Mouse (Mus musculus): ENCODE measurements at regions not wholly inside any gene's neighbourhood (a gene's known extent, or its start where the extent isn't known, plus 50 kb on each side); places are given as distances from the start of the nearest gene placed in this dataset.
A peak's percentile ranks its signal among the peaks of the same experiment; 100 is the strongest.

GRCm38 (mm10) chr8:35196189-35196588 lies 569.4 kb upstream of the Gm19410 start:
- Histone ChIP-seq H3K4me3 (ENCODE audit: extremely low read depth, insufficient read depth, insufficient read length) (no peak overlapping the region), H3K27me3 (ENCODE audit: control insufficient read depth, insufficient read depth, low read length) (no peaks in the 10 kb centered on the region), H3K27ac (ENCODE audit: insufficient read depth, low read length) (no peak overlapping the region), H3K36me3 (ENCODE audit: control insufficient read depth, insufficient read depth, low read length) (no peaks in the 10 kb centered on the region), H3K4me1 (ENCODE audit: control insufficient read depth, insufficient read depth, insufficient read length) (no peaks in the 10 kb centered on the region)
- no peak for DNase-seq (ENCODE audit: low read depth in 1 of 2, low spot score in 2 of 2)
- TF ChIP-seq CTCF (IDR thresholded peaks at IDR 0.05; ENCODE audit: extremely low read depth, insufficient read depth, insufficient read length, insufficient replicate concordance) (no peak), POLR2A (IDR thresholded peaks at IDR 0.05; ENCODE audit: low read depth, low read length) (no peak)
- WGBS: 36% methylated on average over 4 of the region's 4 CpGs

- no peak overlapping the region for H3K27ac ChIP-seq (ENCODE audit: insufficient read depth, low read length)
- WGBS: 77% methylated on average over 2 of the region's 2 CpGs
- no peaks in the 10 kb centered on the region for H3K27me3 ChIP-seq (ENCODE audit: control insufficient read depth, insufficient read depth, low read length)
- no peak overlapping the region for H3K4me3 ChIP-seq (ENCODE audit: extremely low read depth, insufficient read depth, insufficient read length)
- TF ChIP-seq POLR2A (IDR thresholded peaks at IDR 0.05; ENCODE audit: low read depth, low read length) (no peak), CTCF (IDR thresholded peaks at IDR 0.05; ENCODE audit: extremely low read depth, insufficient read depth, insufficient read length, insufficient replicate concordance) (no peak)
- H3K36me3 ChIP-seq (ENCODE audit: control insufficient read depth, insufficient read depth, low read length): no peaks in the 10 kb centered on the region
- H3K4me1 ChIP-seq (ENCODE audit: control insufficient read depth, insufficient read depth, insufficient read length): no peaks in the 10 kb centered on the region
- DNase-seq (ENCODE audit: low read depth in 1 of 2, low spot score in 2 of 2): no peak
These were observed 566.8 kb upstream of the Gm19410 start for GRCm38 (mm10) chr8:35198766-35199165.

- no peak for DNase-seq (ENCODE audit: low read depth in 1 of 2, low spot score in 2 of 2)
- TF ChIP-seq POLR2A (IDR thresholded peaks at IDR 0.05; ENCODE audit: low read depth, low read length) (no peak), CTCF (IDR thresholded peaks at IDR 0.05; ENCODE audit: extremely low read depth, insufficient read depth, insufficient read length, insufficient replicate concordance) (no peak)
- H3K4me3 ChIP-seq (ENCODE audit: extremely low read depth, insufficient read depth, insufficient read length): no peak overlapping the region
- no peaks in the 10 kb centered on the region for H3K27me3 ChIP-seq (ENCODE audit: control insufficient read depth, insufficient read depth, low read length)
- no peaks in the 10 kb centered on the region; the same call in 1 of the 2 replicates for H3K4me1 ChIP-seq (ENCODE audit: control insufficient read depth, insufficient read depth, insufficient read length)
- WGBS: 29% methylated on average over 12 of the region's 12 CpGs
- H3K27ac ChIP-seq (ENCODE audit: insufficient read depth, low read length): no peak overlapping the region
- H3K36me3 ChIP-seq (ENCODE audit: control insufficient read depth, insufficient read depth, low read length): no peaks in the 10 kb centered on the region
These were observed 564.2 kb upstream of the Gm19410 start for GRCm38 (mm10) chr8:35201416-35201815.

- TF ChIP-seq CTCF (IDR thresholded peaks at IDR 0.05; ENCODE audit: extremely low read depth, insufficient read depth, insufficient read length, insufficient replicate concordance): no peak
- TF ChIP-seq POLR2A (IDR thresholded peaks at IDR 0.05; ENCODE audit: low read depth, low read length): no peak
- WGBS: 65% methylated on average over 15 of the region's 15 CpGs
- no peak for DNase-seq (ENCODE audit: low read depth in 1 of 2, low spot score in 2 of 2)
- Histone ChIP-seq H3K36me3 (ENCODE audit: control insufficient read depth, insufficient read depth, low read length) (no peaks in the 10 kb centered on the region), H3K4me1 (ENCODE audit: control insufficient read depth, insufficient read depth, insufficient read length) (peaks cover 4% of the 10 kb centered on the region; the same call in 1 of the 2 replicates), H3K4me3 (ENCODE audit: extremely low read depth, insufficient read depth, insufficient read length) (no peak overlapping the region), H3K27ac (ENCODE audit: insufficient read depth, low read length) (no peak overlapping the region), H3K27me3 (ENCODE audit: control insufficient read depth, insufficient read depth, low read length) (no peaks in the 10 kb centered on the region)
These were observed 560.6 kb upstream of the Gm19410 start for GRCm38 (mm10) chr8:35204971-35205370.

DNA sequence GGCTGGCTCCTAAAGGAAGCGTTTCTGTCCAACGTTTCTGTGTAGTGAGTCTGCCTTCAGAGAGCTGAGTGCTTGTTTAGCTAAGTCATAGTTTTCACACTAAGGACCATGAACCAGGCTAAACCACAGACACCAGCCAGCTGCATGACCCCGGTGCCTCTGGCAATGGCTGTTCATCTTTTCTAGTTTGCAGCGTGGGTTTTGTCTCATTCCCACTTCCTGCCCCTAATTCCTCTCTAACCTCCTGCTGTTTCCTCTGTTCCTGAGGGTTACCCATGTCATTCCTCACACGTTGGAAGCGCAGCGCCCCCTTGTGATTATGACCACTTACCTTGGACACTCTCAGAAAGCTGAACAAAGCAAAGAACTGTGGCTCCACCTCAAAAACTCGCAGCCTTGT lies 560.1 kb upstream of the Gm19410 start:
- no peaks in the 10 kb centered on the region for H3K36me3 ChIP-seq (ENCODE audit: control insufficient read depth, insufficient read depth, low read length)
- H3K27ac ChIP-seq (ENCODE audit: insufficient read depth, low read length): no peak overlapping the region
- no peak overlapping the region for H3K4me3 ChIP-seq (ENCODE audit: extremely low read depth, insufficient read depth, insufficient read length)
- no peaks in the 10 kb centered on the region for H3K27me3 ChIP-seq (ENCODE audit: control insufficient read depth, insufficient read depth, low read length)
- H3K4me1 ChIP-seq (ENCODE audit: control insufficient read depth, insufficient read depth, insufficient read length): peaks cover 4% of the 10 kb centered on the region; the same call in 1 of the 2 replicates
- DNase-seq (ENCODE audit: low read depth in 1 of 2, low spot score in 2 of 2): peak in 1 of 2 experiments; percentile 12
- no peak for TF ChIP-seq POLR2A (IDR thresholded peaks at IDR 0.05; ENCODE audit: low read depth, low read length)
- TF ChIP-seq CTCF (IDR thresholded peaks at IDR 0.05; ENCODE audit: extremely low read depth, insufficient read depth, insufficient read length, insufficient replicate concordance): no peak
- 3% methylated on average over 8 of the region's 8 CpGs for WGBS

GRCm38 (mm10) chr8:35206271-35206670 lies 559.3 kb upstream of the Gm19410 start:
- Histone ChIP-seq H3K27me3 (ENCODE audit: control insufficient read depth, insufficient read depth, low read length) (no peaks in the 10 kb centered on the region), H3K27ac (ENCODE audit: insufficient read depth, low read length) (no peak overlapping the region), H3K4me1 (ENCODE audit: control insufficient read depth, insufficient read depth, insufficient read length) (peaks cover 4% of the 10 kb centered on the region; the same call in 1 of the 2 replicates), H3K4me3 (ENCODE audit: extremely low read depth, insufficient read depth, insufficient read length) (no peak overlapping the region), H3K36me3 (ENCODE audit: control insufficient read depth, insufficient read depth, low read length) (no peaks in the 10 kb centered on the region)
- DNase-seq (ENCODE audit: low read depth in 1 of 2, low spot score in 2 of 2): no peak
- 18% methylated on average over 6 of the region's 6 CpGs for WGBS
- TF ChIP-seq CTCF (IDR thresholded peaks at IDR 0.05; ENCODE audit: extremely low read depth, insufficient read depth, insufficient read length, insufficient replicate concordance) (no peak), POLR2A (IDR thresholded peaks at IDR 0.05; ENCODE audit: low read depth, low read length) (no peak)

- H3K27me3 ChIP-seq (ENCODE audit: control insufficient read depth, insufficient read depth, low read length): no peaks in the 10 kb centered on the region
- 25% methylated on average over 5 of the region's 5 CpGs for WGBS
- peak in 1 of 2 experiments; percentile 23 for DNase-seq (ENCODE audit: low read depth in 1 of 2, low spot score in 2 of 2)
- peaks cover 4% of the 10 kb centered on the region; the same call in 1 of the 2 replicates for H3K4me1 ChIP-seq (ENCODE audit: control insufficient read depth, insufficient read depth, insufficient read length)
- no peaks in the 10 kb centered on the region for H3K36me3 ChIP-seq (ENCODE audit: control insufficient read depth, insufficient read depth, low read length)
- no peak overlapping the region for H3K27ac ChIP-seq (ENCODE audit: insufficient read depth, low read length)
- no peak overlapping the region for H3K4me3 ChIP-seq (ENCODE audit: extremely low read depth, insufficient read depth, insufficient read length)
- TF ChIP-seq POLR2A (IDR thresholded peaks at IDR 0.05; ENCODE audit: low read depth, low read length) (no peak), CTCF (IDR thresholded peaks at IDR 0.05; ENCODE audit: extremely low read depth, insufficient read depth, insufficient read length, insufficient replicate concordance) (no peak)
These were observed 557.2 kb upstream of the Gm19410 start for GRCm38 (mm10) chr8:35208357-35208756.
